Mouse (Mus musculus) CH12.LX (cell line): ENCODE results near the gene Adam8.

Experiments used
- CHD1 ChIP-seq: IDR thresholded peaks from 2 replicates; pipeline ENCODE4 v1.6.1; 2012; ENCODE audit warnings: low read depth, low read length, improper control_type of control experiment, inconsistent platforms
- CTCF ChIP-seq, 2 experiments: IDR thresholded peaks in 1 of 2; conservative IDR thresholded peaks in 1 of 2; 2 replicates each; pipeline ENCODE4 v1.5.1; 2011 to 2012; ENCODE audit warnings: low read depth in 2 of 2, low read length in 2 of 2, improper control_type of control experiment in 1 of 2, inconsistent platforms in 1 of 2, mild to moderate bottlenecking in 1 of 2, moderate library complexity in 1 of 2
- E2F4 ChIP-seq: IDR thresholded peaks from 2 replicates; pipeline ENCODE4 v1.6.1; 2011; ENCODE audit warnings: low read depth, low read length, improper control_type of control experiment; ENCODE audit not compliant: insufficient replicate concordance
- ELF1 ChIP-seq: IDR thresholded peaks from 2 replicates; pipeline ENCODE4 v1.6.1; 2014; ENCODE audit warnings: low read depth, mild to moderate bottlenecking, inconsistent platforms, low read length, improper control_type of control experiment
- HCFC1 ChIP-seq: IDR thresholded peaks from 2 replicates; pipeline ENCODE4 v1.6.1; 2012; ENCODE audit warnings: low read depth, mild to moderate bottlenecking, inconsistent platforms, low read length, improper control_type of control experiment
- MAFK ChIP-seq: IDR thresholded peaks from 2 replicates; pipeline ENCODE4 v1.6.1; 2011; ENCODE audit warnings: low read length, improper control_type of control experiment; ENCODE audit not compliant: insufficient replicate concordance
- POLR2A ChIP-seq: IDR thresholded peaks from 2 replicates; pipeline ENCODE4 v1.6.1; 2011; ENCODE audit warnings: low read depth, mild to moderate bottlenecking, improper control_type of control experiment, low read length
- POLR2AphosphoS2 ChIP-seq: IDR thresholded peaks from 2 replicates; pipeline ENCODE4 v1.6.1; 2011; ENCODE audit warnings: low read depth, low read length, improper control_type of control experiment
- TBP ChIP-seq: conservative IDR thresholded peaks from 2 replicates; pipeline ENCODE4 v1.6.1; 2011; ENCODE audit warnings: low read depth, low read length, improper control_type of control experiment
- USF1 ChIP-seq: IDR thresholded peaks from 2 replicates; pipeline ENCODE4 v1.6.1; 2014; ENCODE audit warnings: low read depth, mild to moderate bottlenecking, inconsistent platforms, low read length, improper control_type of control experiment

DNA sequence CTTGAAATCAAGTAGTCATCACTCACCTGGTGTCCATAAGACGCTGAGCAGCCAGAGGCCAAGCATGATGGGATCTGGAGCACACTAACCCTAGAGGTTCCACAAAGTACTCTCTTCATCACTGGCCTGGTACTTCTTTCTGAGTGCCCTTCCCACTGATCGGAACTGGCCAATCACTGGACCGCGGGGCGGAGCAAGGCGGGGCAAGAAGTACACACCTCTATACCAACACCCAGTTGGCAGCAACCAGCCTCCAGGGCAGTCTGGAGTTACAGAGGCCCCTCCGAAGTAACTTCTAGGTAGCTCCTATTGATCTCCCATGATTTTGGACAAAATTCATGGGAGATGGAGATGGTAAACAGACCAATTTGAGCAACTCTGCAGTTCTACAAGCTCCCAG, at the start of gene Adam8:
- no peak for TF ChIP-seq MAFK
- no peak for TF ChIP-seq E2F4
- TF ChIP-seq TBP, result peak; percentile 92
- TF ChIP-seq CTCF (conservative IDR thresholded peaks at IDR 0.05 in 1 of 2, IDR thresholded peaks at IDR 0.05 in 1 of 2; ENCODE audit: low read depth in 2 of 2, low read length in 2 of 2), result no peak
- peak; percentile 85; the same call in 1 of the 2 replicates for TF ChIP-seq POLR2AphosphoS2
- TF ChIP-seq USF1, result no peak
- no peak for TF ChIP-seq ELF1
- TF ChIP-seq POLR2A, result peak; percentile 88
- no peak for TF ChIP-seq HCFC1
- no peak for TF ChIP-seq CHD1
